ENCODE assay signal across 8 mouse cellular contexts in the genomic region with DNA sequence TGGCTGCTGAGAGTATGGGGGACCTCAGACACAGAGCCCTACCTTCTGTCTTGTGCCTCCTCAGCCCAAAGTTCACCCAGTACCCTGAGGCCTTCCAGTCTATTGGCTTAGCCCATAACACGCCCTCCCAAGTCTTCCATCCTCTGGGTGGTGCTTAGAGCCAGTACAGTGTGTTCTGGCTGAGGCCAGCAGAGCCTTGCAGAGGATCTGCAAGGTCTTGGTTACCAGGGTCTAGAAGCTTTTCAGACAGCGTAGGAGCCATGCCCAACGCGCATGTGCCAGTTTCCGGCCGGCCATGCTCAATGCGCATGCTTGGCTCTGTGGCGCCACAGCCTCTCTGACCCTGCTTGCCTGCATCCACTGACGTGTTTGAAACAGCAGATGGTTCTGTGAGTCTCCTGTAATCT.
DNase-seq lines count a peak whose midpoint lies in the region; ATAC-seq and TF ChIP-seq lines count a peak whose summit lies in the region.
"Had no signal": no experiment of that assay in that cellular context is flagged by ENCODE, and none has a peak within 500 bp of the region (broad histone marks: within the 10 kb centered on the region; RNA-seq: fewer than 3 reads in every experiment).

No protein-coding gene starts in this region.

- H3K27me3 ChIP-seq in liver, postnatal 0 days (ENCODE audit: insufficient read depth, low read length) = no peaks in the 10 kb centered on the region
- H3K27me3 ChIP-seq: lung, embryonic 15.5 days had no signal

- no peaks in the 10 kb centered on the region for H3K9me3 ChIP-seq in liver, postnatal 0 days (ENCODE audit: low read length)
- H3K9me3 ChIP-seq: lung, embryonic 15.5 days had no signal

- no peak overlapping the region for H3K4me3 ChIP-seq in liver, postnatal 0 days (ENCODE audit: low read depth, low read length)
- peak overlapping the region; percentile 64 for H3K4me3 ChIP-seq in cortical plate, adult 2 months (ENCODE audit: insufficient read depth, low read length)
- H3K4me3 ChIP-seq: lung, embryonic 15.5 days had no signal

- H3K4me1 ChIP-seq in liver, postnatal 0 days (ENCODE audit: insufficient read depth) = peaks cover 35% of the 10 kb centered on the region
- H3K4me1 ChIP-seq in cortical plate, adult 2 months (ENCODE audit: control insufficient read depth, insufficient read depth, low read length) = peaks cover 11% of the 10 kb centered on the region

- TF ChIP-seq CTCF in liver, postnatal 0 days (IDR thresholded peaks at IDR 0.05; ENCODE audit: low read depth) = no peak
- TF ChIP-seq CTCF in cortical plate, adult 2 months (IDR thresholded peaks at IDR 0.05; ENCODE audit: extremely low read depth, insufficient read depth, low read length) = no peak

- H3K36me3 ChIP-seq in liver, postnatal 0 days (replicated peaks; ENCODE audit: insufficient read depth, low read length) = no peaks in the 10 kb centered on the region
- H3K36me3 ChIP-seq: lung, embryonic 15.5 days had no signal

- peak; percentile 72 for TF ChIP-seq POLR2A in cortical plate, adult 2 months (IDR thresholded peaks at IDR 0.05; ENCODE audit: extremely low read depth, insufficient read depth, low read length)

- WGBS in liver, postnatal 0 days (ENCODE audit: insufficient replicate concordance) = 74% methylated on average over 9 of the region's 9 CpGs

- peak; percentile 60 for ATAC-seq in liver, postnatal 0 days

- peak overlapping the region; percentile 85 for H3K27ac ChIP-seq in liver, postnatal 0 days (ENCODE audit: low read depth)
- H3K27ac ChIP-seq in cortical plate, adult 2 months (ENCODE audit: insufficient read depth, low read length) = peak overlapping the region; percentile 55
- H3K27ac ChIP-seq: lung, embryonic 15.5 days had no signal

- H3K4me2 ChIP-seq in liver, postnatal 0 days (ENCODE audit: low read depth, low read length) = peak overlapping the region; percentile 46; the same call in 1 of the 2 replicates
- H3K4me2 ChIP-seq: lung, embryonic 15.5 days had no signal

- no peak for TF ChIP-seq EP300 in liver, postnatal 0 days (IDR thresholded peaks at IDR 0.05; ENCODE audit: low read depth)

- DNase-seq in liver, postnatal 0 days = no peak
- DNase-seq in liver (no peak), MN1 (ENCODE audit: low spot score) (no peak)
- peak; percentile 29 for DNase-seq in kidney, postnatal 10 days
- peak; percentile 90 for DNase-seq in right cerebral cortex, adult 18-20 months
- DNase-seq in embryo, embryonic 10.5 days (ENCODE audit: low spot score) = no peak

- peak overlapping the region; percentile 28; the same call in 1 of the 2 replicates for H3K9ac ChIP-seq in liver, postnatal 0 days (replicated peaks)
- H3K9ac ChIP-seq: lung, embryonic 15.5 days had no signal

Comparison
In these comparisons a context has a peak if more than half of its experiments do, and no peak if none do; other contexts are left out.
1. DNase-seq: peak in kidney, postnatal 10 days (single experiment) and right cerebral cortex, adult 18-20 months (single experiment); none in liver, postnatal 0 days (single experiment), liver (single experiment), embryo, embryonic 10.5 days (single experiment) and MN1 (single experiment).